Mouse (Mus musculus) gastrocnemius, adult 2 months (tissue): ENCODE results near the gene Esyt1. TPM values are rescaled to one million over a fixed set of nuclear protein-coding genes. Genes with fewer than 3 reads are reported as not detected.
"Not testable (repeated sequence)": the region's sequence is repeated elsewhere in the genome, so short reads cannot be mapped to it uniquely, and the experiment has no call there.

ENCODE experiments used
- DNase-seq: peaks from one replicate; pipeline ENCODE4 v3.0.0; 2022
- H3K27ac ChIP-seq: fragments of 200-600 bp; 2 replicates; pipeline ENCODE4 v1.8.1; 2022; ENCODE audit warnings: mild to moderate bottlenecking
- H3K4me3 ChIP-seq: fragments of 200-600 bp; 2 replicates; pipeline ENCODE4 v1.8.1; 2022; ENCODE audit warnings: mild to moderate bottlenecking, moderate library complexity
- CTCF ChIP-seq: fragments of 200-600 bp; IDR thresholded peaks from 2 replicates; pipeline ENCODE4 v1.8.1; 2022; ENCODE audit warnings: antibody characterized with exemption, mild to moderate bottlenecking, moderate library complexity
- intact Hi-C: fragments of 180-260 bp; cut with DNase I; formaldehyde crosslinking; loops from one replicate; pipeline ENCODE4 v1.15.1; 2025
- total RNA-seq, 2 experiments: library from RNA; stranded (reverse); gene quantifications; 2 replicates each; pipeline ENCODE4 v1.2.3; 2021

Gene Esyt1
- total RNA-seq, 2 experiments from 2014 or later = 13.7 to 14.3 TPM

DNA sequence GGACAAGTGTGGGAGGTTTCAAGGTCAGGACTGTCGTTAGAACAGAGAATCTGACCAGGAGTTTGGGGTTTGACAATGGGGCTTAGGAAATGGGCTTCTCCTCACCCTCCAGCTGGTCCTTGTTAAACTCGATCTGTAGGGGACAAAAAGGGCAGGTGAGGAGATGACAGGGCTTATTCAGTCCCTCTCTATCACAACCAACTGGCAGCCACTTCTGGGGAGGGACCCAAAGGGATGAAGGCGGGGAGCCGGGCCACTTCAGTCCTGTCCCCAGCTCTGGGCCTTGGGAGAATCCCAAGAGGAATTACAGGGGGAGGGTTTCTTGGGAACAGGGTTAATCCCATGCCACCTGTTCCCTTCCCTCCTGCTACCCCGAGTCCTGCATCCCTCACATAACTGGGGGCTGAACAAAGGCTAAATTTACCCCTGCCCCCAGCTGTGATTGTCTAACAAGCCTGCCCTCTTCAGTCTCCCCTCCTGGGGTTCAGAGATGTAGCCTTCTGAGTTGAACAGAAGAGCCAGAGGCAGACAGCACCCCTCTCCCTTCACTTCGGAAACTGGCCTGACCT is 29.1 kb downstream of the Esyt1 start:
- H3K4me3 ChIP-seq = no peak overlapping the region
- peak overlapping the region; percentile 46 for H3K27ac ChIP-seq
- DNase-seq = no peak
- intact Hi-C loops = loop anchor here (2.0 kb wide), 1 partner anchor 50 kb away; the partner anchor contains the start of gene Zc3h10
- no peak for TF ChIP-seq CTCF

GRCm38 (mm10) chr10:128495903-128496302 is 29.8 kb downstream of the Esyt1 start:
- peak overlapping the region; percentile 46 for H3K27ac ChIP-seq
- H3K4me3 ChIP-seq = no peak overlapping the region
- intact Hi-C loops = loop anchor here (2.0 kb wide), 1 partner anchor 51 kb away; the partner anchor contains the start of gene Zc3h10
- no peak for DNase-seq
- TF ChIP-seq CTCF = no peak

DNA sequence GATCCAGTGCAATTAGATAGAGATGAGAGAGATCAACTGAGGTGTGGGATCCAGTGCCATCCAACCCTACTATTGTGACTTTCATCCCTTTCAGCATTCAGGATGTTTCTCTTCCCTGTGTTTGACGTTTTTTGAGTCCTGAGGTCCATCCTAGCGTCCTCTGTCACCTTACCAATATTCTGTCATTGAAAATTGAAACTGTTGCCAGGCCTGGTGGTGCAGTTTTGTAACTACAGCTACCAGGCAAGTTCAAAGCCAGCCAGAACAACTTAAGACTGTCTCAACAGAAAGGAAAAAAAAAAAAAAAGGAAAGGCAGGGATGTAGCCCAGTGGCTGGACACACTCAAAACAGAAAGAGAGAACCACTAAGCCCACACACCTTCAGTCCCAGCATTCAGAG is 30.4 kb downstream of the Esyt1 start:
- Histone ChIP-seq H3K27ac (peak overlapping the region; percentile 100), H3K4me3 (peak overlapping the region; percentile 98)
- no peak for DNase-seq
- intact Hi-C loops = no loop called here
- TF ChIP-seq CTCF = peak; percentile 7; the same call in 1 of the 2 replicates

DNA sequence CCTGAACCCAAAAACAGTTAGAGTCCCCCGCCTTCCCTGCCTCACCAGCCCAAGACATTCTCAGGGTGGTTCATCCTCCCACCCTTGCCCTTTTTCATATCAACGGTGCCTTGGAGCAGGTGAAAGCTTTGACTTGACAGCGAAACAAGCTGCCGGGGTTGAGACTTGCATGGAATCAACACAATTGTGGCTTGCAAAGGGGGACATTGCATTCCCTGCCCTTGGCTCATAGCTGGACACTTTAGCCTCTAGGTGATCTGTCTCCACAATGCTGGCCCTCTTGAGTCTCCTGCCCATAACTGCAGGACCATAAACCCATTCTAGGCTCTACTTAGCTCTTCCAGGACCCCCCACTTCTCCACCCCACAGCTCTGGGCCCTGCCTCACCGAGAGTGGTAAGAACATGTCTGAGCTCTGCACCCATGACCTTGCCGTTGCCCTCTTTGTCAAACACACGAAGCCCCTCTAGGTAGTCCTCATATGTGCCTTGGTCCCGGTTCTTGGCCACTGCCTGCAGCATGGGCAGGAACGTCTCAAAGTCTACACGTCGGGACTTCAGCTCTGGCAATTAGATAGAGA is 30.9 kb downstream of the Esyt1 start:
- peak overlapping the region; percentile 98 for H3K4me3 ChIP-seq
- intact Hi-C loops = loop anchor here (5.0 kb wide), 1 partner anchor 33 kb away; the partner anchor contains the start of gene Esyt1
- TF ChIP-seq CTCF = no peak
- no peak for DNase-seq
- H3K27ac ChIP-seq = peak overlapping the region; percentile 100

DNA sequence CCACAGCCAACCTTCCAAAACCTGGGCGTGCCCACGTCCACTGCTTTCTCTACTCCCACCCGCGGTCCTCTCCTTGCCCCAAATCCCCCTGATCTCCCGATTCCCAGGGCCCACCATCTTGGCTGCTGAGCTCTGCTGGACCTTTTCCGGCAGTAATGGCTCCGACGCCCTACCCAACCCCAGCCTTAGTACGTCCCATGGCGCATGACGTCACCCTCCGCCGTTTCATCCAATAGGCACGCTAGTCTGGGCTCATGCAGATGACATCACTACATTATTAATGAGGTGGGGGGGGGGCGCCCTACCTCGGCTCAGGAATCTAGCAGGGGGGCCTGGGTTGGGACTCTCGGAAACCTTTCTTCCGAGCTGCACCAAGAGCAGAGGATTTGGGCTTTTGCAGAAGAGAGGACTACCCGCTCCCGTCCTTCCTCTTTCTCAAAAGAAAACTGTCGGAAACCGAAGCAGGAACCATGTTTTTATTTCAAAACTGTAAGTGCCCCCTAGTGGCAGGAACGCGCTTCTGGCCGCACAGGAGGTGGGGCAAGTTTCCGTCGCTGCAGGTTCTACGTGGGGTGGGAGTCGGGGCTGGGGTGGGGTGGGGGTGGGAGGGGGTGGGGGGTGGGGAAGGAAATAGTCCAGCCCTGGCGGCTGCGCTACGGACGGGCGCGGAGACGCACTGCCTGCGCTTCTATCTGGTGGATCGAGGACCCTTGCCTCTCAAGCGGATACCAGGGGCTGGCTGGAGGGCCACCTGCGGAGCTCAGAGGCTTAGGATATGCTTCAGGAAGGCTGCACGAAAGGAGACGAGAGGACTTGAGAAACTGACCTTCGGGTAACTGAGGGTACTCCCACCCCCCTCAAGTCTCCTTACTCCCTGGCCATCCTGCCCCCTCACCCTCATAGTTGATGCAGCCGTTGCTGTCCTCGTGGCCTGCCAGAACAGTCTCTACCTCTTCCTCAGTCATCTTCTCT is 31.7 kb downstream of the Esyt1 start, which contains the start of gene Myl6:
Gene Myl6, minus strand, starts transcription at position 451 of the 972 bp plus-strand sequence.
- H3K4me3 ChIP-seq = peak within 1 kb of the TSS; percentile 98
- TF ChIP-seq CTCF = peak; percentile 75
- peak within 1 kb of the TSS; percentile 100 for H3K27ac ChIP-seq
- peak; percentile 99 for DNase-seq
- intact Hi-C loops = loop anchor here (2.0 to 5.0 kb wide), 2 partner anchors 33 kb away; partner anchors contain the start of gene Esyt1

DNA sequence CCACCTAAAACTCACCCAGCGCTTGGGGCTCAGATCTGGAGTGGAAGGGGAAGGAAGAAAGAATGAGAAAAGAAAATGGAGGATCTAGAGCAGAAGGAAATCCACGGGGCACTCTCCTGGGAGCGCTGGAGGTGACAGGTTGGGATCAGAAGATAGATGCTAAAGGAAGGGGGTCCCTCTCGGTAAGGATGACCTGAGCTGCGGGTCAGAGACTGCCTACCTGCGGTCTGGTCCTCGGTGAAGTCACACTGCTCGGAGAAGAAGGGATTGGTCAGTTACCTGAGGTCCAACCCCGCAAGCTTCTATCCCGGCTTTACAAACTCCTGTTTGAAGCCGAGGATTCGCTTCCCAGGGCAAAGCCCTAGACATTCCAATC is 32.4 kb downstream of the Esyt1 start:
- H3K27ac ChIP-seq = peak overlapping the region; percentile 100
- DNase-seq = no peak
- TF ChIP-seq CTCF = no peak
- H3K4me3 ChIP-seq = peak overlapping the region; percentile 98
- intact Hi-C loops = loop anchor here (2.0 to 5.0 kb wide), 2 partner anchors 33 to 34 kb away; partner anchors contain the start of gene Esyt1

DNA sequence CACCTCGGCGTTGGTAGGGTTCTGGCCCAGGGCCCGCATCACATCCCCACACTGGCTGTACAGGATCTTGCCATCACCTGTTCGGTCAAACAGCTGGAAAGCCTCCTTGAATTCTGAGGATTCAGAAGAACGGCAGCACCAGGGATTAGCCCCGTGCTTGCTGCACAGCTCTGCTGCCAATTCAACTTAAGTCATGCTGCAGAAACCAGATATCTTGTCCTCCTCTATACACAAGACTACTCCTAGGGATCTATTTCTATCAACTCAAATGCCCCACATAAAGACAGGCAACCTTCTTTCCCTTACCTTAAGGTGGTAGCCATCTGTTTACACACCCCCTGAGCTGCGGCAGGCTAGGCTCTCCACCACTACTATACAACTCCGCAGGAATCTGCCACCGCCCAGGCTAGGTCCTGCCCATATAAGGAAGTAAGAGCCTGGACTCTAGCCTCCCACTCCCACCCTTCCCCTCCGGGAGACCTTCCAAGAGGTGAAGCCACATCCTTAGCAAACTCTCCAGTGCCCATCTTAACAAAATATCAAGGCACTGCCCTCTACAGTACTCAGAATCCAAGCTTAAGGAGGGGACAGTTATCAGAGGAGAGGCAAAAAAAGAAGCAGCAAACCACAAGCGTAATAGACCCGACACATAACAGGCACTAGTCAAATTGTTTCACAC is 32.9 kb downstream of the Esyt1 start:
- intact Hi-C loops = loop anchor here (2.0 to 5.0 kb wide), 2 partner anchors 32 to 35 kb away; partner anchors contain the start of gene Esyt1
- H3K4me3 ChIP-seq = peak overlapping the region; percentile 98
- peak overlapping the region; percentile 100 for H3K27ac ChIP-seq
- no peak for TF ChIP-seq CTCF
- DNase-seq = peak; percentile 75

DNA sequence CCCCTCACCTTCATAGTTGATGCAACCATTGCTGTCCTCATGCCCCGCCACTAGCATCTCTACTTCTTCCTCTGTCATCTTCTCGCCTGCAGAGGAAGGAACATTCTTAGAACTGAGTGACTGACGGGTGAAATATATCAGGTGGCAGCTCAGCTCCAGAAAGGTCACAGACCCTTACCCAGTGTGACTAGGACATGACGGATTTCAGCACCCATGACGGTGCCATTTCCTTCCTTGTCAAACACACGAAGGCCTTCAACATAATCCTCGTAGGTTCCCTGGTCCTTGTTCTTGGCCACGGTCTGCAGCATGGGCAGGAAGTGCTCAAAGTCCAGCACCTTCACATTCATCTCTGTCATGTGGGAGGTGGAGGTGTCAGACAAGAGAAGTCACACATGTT is 33.6 kb downstream of the Esyt1 start:
- intact Hi-C loops = loop anchor here (2.0 to 5.0 kb wide), 2 partner anchors 31 to 35 kb away; partner anchors contain the start of gene Esyt1
- DNase-seq = not testable (repeated sequence)
- H3K27ac ChIP-seq = peak overlapping the region; percentile 100

DNA sequence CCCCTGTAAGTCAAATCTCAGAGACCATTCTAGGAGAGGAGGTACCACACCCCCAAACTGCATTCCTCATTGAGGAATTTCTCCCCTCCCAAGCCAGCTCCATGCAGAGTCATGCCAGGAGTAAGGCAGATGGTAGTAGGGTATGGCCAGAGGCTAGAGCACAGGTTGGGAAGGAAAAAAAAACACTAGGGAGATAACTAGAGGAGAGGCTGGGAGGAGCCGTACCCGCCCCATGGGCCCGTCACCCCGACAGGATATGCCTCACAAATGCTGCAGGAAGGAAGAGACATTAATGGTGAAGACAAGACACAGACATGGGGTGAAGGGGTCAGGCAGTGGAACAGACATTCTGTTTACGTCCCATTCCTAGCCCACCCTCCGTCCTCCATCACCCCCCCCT is 34.2 kb downstream of the Esyt1 start:
- intact Hi-C loops = loop anchor here (5.0 kb wide), 1 partner anchor 36 kb away; the partner anchor contains the start of gene Esyt1
- H3K4me3 ChIP-seq = peak overlapping the region; percentile 98

More for the DNA sequence above, 33.6 kb downstream of the Esyt1 start:
- peak overlapping the region; percentile 98 for H3K4me3 ChIP-seq

DNA sequence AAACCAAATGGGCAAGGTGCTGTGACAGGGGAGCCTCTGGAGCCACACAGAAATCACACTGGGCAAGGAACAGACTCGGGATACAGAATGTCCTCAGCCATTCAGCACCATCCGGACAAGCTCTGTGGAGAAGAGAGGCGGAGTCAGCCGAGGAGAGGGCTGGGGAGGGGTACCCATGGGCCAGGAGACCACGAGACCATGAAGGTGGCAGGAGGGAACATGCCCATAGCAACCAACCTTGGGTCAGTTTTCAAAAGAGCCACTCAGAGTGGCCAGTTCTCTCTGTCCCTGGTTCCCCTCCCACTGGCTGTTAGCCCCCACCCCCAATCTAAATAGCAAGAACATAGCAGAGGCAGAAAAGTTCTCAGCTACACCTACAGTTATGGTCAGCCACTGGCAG is 34.8 kb downstream of the Esyt1 start:
- peak overlapping the region; percentile 100 for H3K27ac ChIP-seq
- intact Hi-C loops = loop anchor here (5.0 kb wide), 1 partner anchor 36 kb away; the partner anchor contains the start of gene Esyt1
- no peak for DNase-seq
- no peak for TF ChIP-seq CTCF
- peak overlapping the region; percentile 98 for H3K4me3 ChIP-seq

More for the DNA sequence above, 34.2 kb downstream of the Esyt1 start:
- no peak for DNase-seq
- no peak for TF ChIP-seq CTCF
- H3K27ac ChIP-seq = peak overlapping the region; percentile 100

DNA sequence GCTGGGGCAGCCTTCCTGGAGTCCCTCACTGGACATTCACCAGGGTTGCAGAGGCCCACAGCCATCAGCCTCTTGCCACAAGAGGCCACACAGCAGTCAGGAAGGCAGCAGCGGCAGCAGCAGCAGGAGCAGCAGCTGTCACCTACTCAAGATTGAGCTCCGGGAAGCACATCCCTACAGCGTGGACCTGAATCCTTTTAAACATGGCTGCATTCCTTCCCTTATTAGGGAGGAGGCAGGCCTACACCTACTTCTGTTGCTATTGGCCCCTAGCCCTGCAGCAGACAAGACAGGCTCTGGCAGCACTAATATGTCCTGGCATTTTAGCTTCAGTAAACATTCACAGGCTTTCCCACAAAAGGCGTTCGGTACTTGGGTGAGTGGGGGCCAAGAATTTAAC is 35.4 kb downstream of the Esyt1 start:
- DNase-seq = no peak
- TF ChIP-seq CTCF = no peak
- intact Hi-C loops = loop anchor here (5.0 kb wide), 1 partner anchor 37 kb away; the partner anchor contains the start of gene Esyt1
- Histone ChIP-seq H3K27ac (peak overlapping the region; percentile 100), H3K4me3 (peak overlapping the region; percentile 98)
